Mouse (Mus musculus) ES-E14 (cell line): Measurements from ENCODE around the gene Stx8. TPM values are rescaled to one million over a fixed set of nuclear protein-coding genes. Genes with fewer than 3 reads are reported as not detected.

Experiments used
- DNase-seq: peaks from one replicate; pipeline ENCODE4 v3.0.0-alpha.2; 2013; ENCODE audit warnings: low read depth, low spot score
- H3K27ac ChIP-seq: 2 replicates; pipeline ENCODE4 v1.5.1; 2012; ENCODE audit warnings: low read depth, mild to moderate bottlenecking, low read length, moderate library complexity, mixed read lengths; ENCODE audit not compliant: poor library complexity, insufficient read depth, severe bottlenecking
- H3K36me3 ChIP-seq: 2 replicates; pipeline ENCODE4 v1.6.1; 2012; ENCODE audit warnings: mild to moderate bottlenecking, low read length, moderate library complexity, mixed read lengths; ENCODE audit not compliant: control insufficient read depth, poor library complexity, insufficient read depth, severe bottlenecking
- H3K4me1 ChIP-seq, 2 experiments: fragments of 150-350 bp in 1 of 2; sonication (generic) in 1 of 2; 2 replicates each; pipeline ENCODE4 v1.6.1; 2012; ENCODE audit warnings: low read length in 2 of 2, mild to moderate bottlenecking in 1 of 2, mixed read lengths in 1 of 2; ENCODE audit not compliant: control insufficient read depth in 2 of 2, insufficient read depth in 2 of 2, poor library complexity in 1 of 2
- H3K4me3 ChIP-seq, 2 experiments: fragments of 150-350 bp in 1 of 2; sonication (generic) in 1 of 2; 2 replicates each; pipeline ENCODE4 v1.5.1; 2012; ENCODE audit warnings: low read length in 2 of 2, low read depth in 1 of 2, mild to moderate bottlenecking in 1 of 2, mixed read lengths in 1 of 2; ENCODE audit not compliant: insufficient read depth in 1 of 2, poor library complexity in 1 of 2, severe bottlenecking in 1 of 2
- H3K9ac ChIP-seq: 2 replicates; pipeline ENCODE4 v1.6.1; 2012; ENCODE audit warnings: low read depth, mild to moderate bottlenecking, low read length, mixed read lengths; ENCODE audit not compliant: poor library complexity, insufficient read depth, severe bottlenecking
- H3K9me3 ChIP-seq: fragments of 150-350 bp; sonication (generic); 2 replicates; pipeline ENCODE4 v1.6.1; 2012; ENCODE audit warnings: low read depth, mild to moderate bottlenecking, low read length; ENCODE audit not compliant: control insufficient read depth, insufficient read depth
- CHD2 ChIP-seq: IDR thresholded peaks from 2 replicates; pipeline ENCODE4 v1.6.1; 2014; ENCODE audit warnings: mild to moderate bottlenecking, low read depth, low read length, inconsistent platforms
- HCFC1 ChIP-seq: IDR thresholded peaks from 2 replicates; pipeline ENCODE4 v1.6.1; 2012; ENCODE audit warnings: low read length, inconsistent platforms, borderline replicate concordance; ENCODE audit not compliant: insufficient read depth
- MAFK ChIP-seq: IDR thresholded peaks from 2 replicates; pipeline ENCODE4 v1.6.1; 2014; ENCODE audit warnings: mild to moderate bottlenecking, low read depth, low read length, inconsistent platforms; ENCODE audit not compliant: insufficient read depth
- ZC3H11A ChIP-seq: IDR thresholded peaks from 2 replicates; pipeline ENCODE4 v1.6.1; 2012; ENCODE audit warnings: low read depth, mild to moderate bottlenecking, inconsistent platforms, low read length, borderline replicate concordance
- ZNF384 ChIP-seq: IDR thresholded peaks from 2 replicates; pipeline ENCODE4 v1.6.1; 2012; ENCODE audit warnings: low read depth, low read length, inconsistent platforms
- in situ Hi-C, 2 experiments: fragments of 600-800 bp; cut with MboI; formaldehyde crosslinking; loops; one replicate each; pipeline ENCODE4 v1.15.1; 2025; ENCODE audit warnings: low sequenced_read_pairs in 2 of 2, inconsistent platforms in 1 of 2; ENCODE audit not compliant: unreplicated experiment in 2 of 2
- total RNA-seq: library from RNA; depleted of rRNA; stranded (reverse); fragments of 300-350 nt; gene quantifications from 2 replicates; pipeline ENCODE4 v1.2.3, GENCODE M21; 2012

Gene Stx8
- total RNA-seq, 1 experiment = 19.4 TPM

- peak; percentile 49 for DNase-seq
- peak overlapping the region; percentile 42; the same call in 1 of the 2 replicates for H3K9ac ChIP-seq
- no peak overlapping the region for H3K4me3 ChIP-seq
Measured at GRCm38 (mm10) chr11:68089885-68090592, 124.0 kb downstream of the Stx8 start.

GRCm38 (mm10) chr11:68091975-68092759, 126.2 kb downstream of the Stx8 start:
- in situ Hi-C loops = no loop called here
- TF ChIP-seq ZNF384 = no peak
- TF ChIP-seq CHD2 = no peak
- TF ChIP-seq MAFK = no peak
- no peak for TF ChIP-seq HCFC1
- no peak for TF ChIP-seq ZC3H11A

More at GRCm38 (mm10) chr11:68089885-68090592, 124.0 kb downstream of the Stx8 start:
- H3K4me1 ChIP-seq = peaks cover 0 to 3% of the 10 kb centered on the region in 2 experiments; a peak in 1 of 4 replicates
- no peak overlapping the region for H3K27ac ChIP-seq
- no peaks in the 10 kb centered on the region for H3K9me3 ChIP-seq
- in situ Hi-C loops = no loop called here
- no peaks in the 10 kb centered on the region for H3K36me3 ChIP-seq
- TF ChIP-seq HCFC1 = no peak
- no peak for TF ChIP-seq MAFK
- TF ChIP-seq ZC3H11A = no peak
- TF ChIP-seq CHD2 = no peak
- TF ChIP-seq ZNF384 = no peak

DNA sequence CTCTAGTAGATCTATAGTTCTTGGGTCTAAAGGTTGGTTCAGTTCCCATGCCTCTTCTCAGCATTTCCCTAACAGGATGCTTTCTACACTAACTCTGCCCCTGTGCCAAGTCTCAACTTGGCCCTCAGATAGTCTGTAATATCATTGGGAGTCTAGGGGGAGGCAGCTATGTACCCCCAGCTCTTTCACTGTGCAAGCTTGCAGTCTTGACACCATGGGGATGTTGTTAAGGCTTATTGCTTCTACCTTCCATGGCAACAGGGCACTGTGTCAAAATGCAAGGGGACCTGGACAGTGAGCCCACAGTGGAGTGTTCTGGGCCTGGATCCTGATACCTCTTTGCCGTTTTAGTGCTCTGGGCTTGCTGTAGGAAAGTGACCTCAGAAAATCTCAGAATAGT, 135.6 kb downstream of the Stx8 start:
- DNase-seq = no peak
- no peaks in the 10 kb centered on the region for H3K9me3 ChIP-seq
- H3K4me3 ChIP-seq = no peak overlapping the region
- H3K27ac ChIP-seq = no peak overlapping the region
- H3K36me3 ChIP-seq = no peaks in the 10 kb centered on the region
- TF ChIP-seq MAFK (no peak), ZNF384 (no peak), ZC3H11A (no peak), HCFC1 (no peak), CHD2 (no peak)
- H3K9ac ChIP-seq = no peak overlapping the region
- in situ Hi-C loops = no loop called here
- no peaks in the 10 kb centered on the region for H3K4me1 ChIP-seq

More at GRCm38 (mm10) chr11:68091975-68092759, 126.2 kb downstream of the Stx8 start:
- Histone ChIP-seq H3K4me3 (no peak overlapping the region), H3K36me3 (no peaks in the 10 kb centered on the region), H3K4me1 (peaks cover 0 to 3% of the 10 kb centered on the region in 2 experiments; a peak in 1 of 4 replicates), H3K9me3 (no peaks in the 10 kb centered on the region), H3K9ac (no peak overlapping the region), H3K27ac (no peak overlapping the region)
- no peak for DNase-seq

- Histone ChIP-seq H3K27ac (no peak overlapping the region), H3K36me3 (no peaks in the 10 kb centered on the region), H3K9ac (no peak overlapping the region), H3K9me3 (no peaks in the 10 kb centered on the region), H3K4me1 (no peaks in the 10 kb centered on the region), H3K4me3 (no peak overlapping the region)
- DNase-seq = no peak
- TF ChIP-seq CHD2 = no peak
- TF ChIP-seq MAFK = no peak
- no peak for TF ChIP-seq HCFC1
- in situ Hi-C loops = no loop called here
Measured at GRCm38 (mm10) chr11:68103480-68103879, 137.5 kb downstream of the Stx8 start.
